Mouse (Mus musculus): ENCODE data around the gene Nup50. TPM values are rescaled to one million over a fixed set of nuclear protein-coding genes. Genes with fewer than 3 reads are reported as not detected.
A peak's percentile ranks its signal among the peaks of the same experiment; 100 is the strongest.

Gene Nup50
- total RNA-seq, 2 experiments from 2014 or later, result 32.0 to 33.2 TPM

DNA sequence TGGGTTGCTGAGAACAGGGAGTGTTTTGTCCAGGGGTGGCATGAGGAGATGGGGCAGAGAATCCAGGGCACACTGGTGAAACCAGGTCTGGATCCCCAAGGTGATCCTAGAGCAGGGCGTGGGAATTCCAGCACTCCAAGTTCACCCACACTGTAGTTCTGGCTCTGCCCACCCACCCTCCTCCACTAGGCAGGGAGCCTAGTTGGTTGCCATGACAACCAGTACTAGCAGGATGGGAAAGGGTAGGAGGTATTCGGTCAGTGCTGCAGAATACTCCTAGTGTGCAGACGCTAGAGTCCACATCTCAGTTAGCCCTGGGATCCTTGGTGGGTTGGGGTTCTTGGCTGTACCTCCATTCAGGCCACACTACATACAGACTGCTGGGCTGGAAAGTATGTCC, 34.6 kb downstream of the Nup50 start:
- intact Hi-C loops (cut with DNase I), result no loop called here

GRCm38 (mm10) chr15:84958331-84958730, 35.1 kb downstream of the Nup50 start:
- peak overlapping the region; percentile 11; the same call in 1 of the 2 replicates for H3K4me3 ChIP-seq
- TF ChIP-seq CTCF (IDR thresholded peaks at IDR 0.05), result no peak

More for the DNA sequence above, 34.6 kb downstream of the Nup50 start:
- peak overlapping the region; percentile 11; the same call in 1 of the 2 replicates for H3K4me3 ChIP-seq
- H3K27ac ChIP-seq, result peak overlapping the region; percentile 86
- TF ChIP-seq CTCF (IDR thresholded peaks at IDR 0.05), result no peak
- DNase-seq (ENCODE audit: extremely low spot score in 1 of 2, low spot score in 2 of 2), result peak; percentile 64 to 65

DNA sequence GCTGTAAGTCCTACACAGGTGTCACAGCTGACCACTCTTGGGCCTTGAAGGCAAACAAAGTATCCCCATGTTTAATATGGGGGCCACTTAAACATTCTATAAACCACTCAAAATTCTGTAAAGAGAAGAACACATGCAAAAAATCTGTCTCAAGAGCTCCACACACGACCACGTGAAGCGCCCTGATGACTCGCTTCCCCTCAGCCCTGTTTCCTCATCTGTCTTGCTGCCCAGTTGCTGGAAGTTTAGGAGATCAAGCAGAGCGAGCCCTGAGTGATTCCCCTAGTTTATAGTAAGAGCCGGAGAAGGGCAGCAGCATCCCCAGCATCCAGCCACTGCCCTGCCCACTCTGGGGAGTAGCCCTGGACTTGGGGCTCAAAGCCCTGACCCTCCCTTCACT, 36.7 kb downstream of the Nup50 start:
- no peak for TF ChIP-seq CTCF (IDR thresholded peaks at IDR 0.05)
- intact Hi-C loops (cut with DNase I), result loop anchor here (2.0 kb wide), 1 partner anchor 27 kb away; no protein-coding TSS in a partner anchor
- peak overlapping the region; percentile 46 for H3K4me3 ChIP-seq
- H3K27ac ChIP-seq, result peak overlapping the region; percentile 6; the same call in 1 of the 2 replicates
- no peak for DNase-seq (ENCODE audit: extremely low spot score in 1 of 2, low spot score in 2 of 2)

More at GRCm38 (mm10) chr15:84958331-84958730, 35.1 kb downstream of the Nup50 start:
- H3K27ac ChIP-seq, result peak overlapping the region; percentile 86
- intact Hi-C loops (cut with DNase I), result no loop called here
- DNase-seq (ENCODE audit: extremely low spot score in 1 of 2, low spot score in 2 of 2), result no peak

- peak; percentile 72 to 77 for DNase-seq (ENCODE audit: extremely low spot score in 1 of 2, low spot score in 2 of 2)
- Histone ChIP-seq H3K27ac (peak overlapping the region; percentile 92), H3K4me3 (peak overlapping the region; percentile 46)
- intact Hi-C loops (cut with DNase I), result loop anchor here (2.0 kb wide), 1 partner anchor 26 kb away; no protein-coding TSS in a partner anchor
- peak; percentile 50 for TF ChIP-seq CTCF (IDR thresholded peaks at IDR 0.05)
Observed at GRCm38 (mm10) chr15:84960692-84961091, 37.5 kb downstream of the Nup50 start.

DNA sequence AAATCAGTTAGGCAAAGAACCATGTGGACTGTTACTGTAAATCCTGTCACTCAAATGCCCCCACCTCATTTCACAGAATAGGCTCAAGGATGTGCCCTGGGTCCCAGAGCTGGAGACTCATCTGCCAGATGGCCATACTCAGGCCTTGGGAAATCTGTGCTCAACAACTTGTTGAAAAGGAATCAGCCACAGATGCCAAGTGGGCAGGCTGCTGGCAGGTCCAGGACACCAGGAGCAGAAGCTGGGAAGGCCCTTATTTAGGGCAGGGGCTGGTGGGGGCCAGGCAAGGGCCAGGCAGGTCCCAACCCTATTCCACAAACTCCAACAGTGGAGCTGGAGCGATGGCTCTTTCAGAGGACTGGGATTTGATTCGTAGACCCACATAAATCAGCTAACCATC, 39.3 kb downstream of the Nup50 start:
- no peak overlapping the region for H3K27ac ChIP-seq
- H3K4me3 ChIP-seq, result no peak overlapping the region
- TF ChIP-seq CTCF (IDR thresholded peaks at IDR 0.05), result no peak
- intact Hi-C loops (cut with DNase I), result no loop called here
- no peak for DNase-seq (ENCODE audit: extremely low spot score in 1 of 2, low spot score in 2 of 2)

DNA sequence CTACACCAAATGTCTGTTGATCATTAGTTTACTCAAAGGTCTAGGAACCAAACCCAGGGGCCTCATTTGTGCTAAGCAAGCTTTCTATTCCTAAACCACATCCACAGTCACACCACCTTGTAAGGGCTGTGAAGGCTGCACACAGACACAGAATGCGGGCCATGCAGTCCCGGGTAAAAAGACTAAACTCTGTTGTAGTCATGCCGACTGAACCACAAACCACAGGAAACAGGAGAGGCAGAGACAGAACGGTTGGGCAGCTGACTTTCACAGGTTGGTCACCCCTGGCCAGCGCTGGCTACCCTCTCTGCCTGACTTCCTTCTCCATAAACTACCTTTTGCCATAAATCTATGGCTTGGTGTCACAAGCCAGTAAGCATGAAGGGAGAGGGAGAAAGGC, 41.6 kb downstream of the Nup50 start:
- TF ChIP-seq CTCF (IDR thresholded peaks at IDR 0.05), result no peak
- no peak for DNase-seq (ENCODE audit: extremely low spot score in 1 of 2, low spot score in 2 of 2)
- Histone ChIP-seq H3K27ac (no peak overlapping the region), H3K4me3 (no peak overlapping the region)
- intact Hi-C loops (cut with DNase I), result no loop called here

DNA sequence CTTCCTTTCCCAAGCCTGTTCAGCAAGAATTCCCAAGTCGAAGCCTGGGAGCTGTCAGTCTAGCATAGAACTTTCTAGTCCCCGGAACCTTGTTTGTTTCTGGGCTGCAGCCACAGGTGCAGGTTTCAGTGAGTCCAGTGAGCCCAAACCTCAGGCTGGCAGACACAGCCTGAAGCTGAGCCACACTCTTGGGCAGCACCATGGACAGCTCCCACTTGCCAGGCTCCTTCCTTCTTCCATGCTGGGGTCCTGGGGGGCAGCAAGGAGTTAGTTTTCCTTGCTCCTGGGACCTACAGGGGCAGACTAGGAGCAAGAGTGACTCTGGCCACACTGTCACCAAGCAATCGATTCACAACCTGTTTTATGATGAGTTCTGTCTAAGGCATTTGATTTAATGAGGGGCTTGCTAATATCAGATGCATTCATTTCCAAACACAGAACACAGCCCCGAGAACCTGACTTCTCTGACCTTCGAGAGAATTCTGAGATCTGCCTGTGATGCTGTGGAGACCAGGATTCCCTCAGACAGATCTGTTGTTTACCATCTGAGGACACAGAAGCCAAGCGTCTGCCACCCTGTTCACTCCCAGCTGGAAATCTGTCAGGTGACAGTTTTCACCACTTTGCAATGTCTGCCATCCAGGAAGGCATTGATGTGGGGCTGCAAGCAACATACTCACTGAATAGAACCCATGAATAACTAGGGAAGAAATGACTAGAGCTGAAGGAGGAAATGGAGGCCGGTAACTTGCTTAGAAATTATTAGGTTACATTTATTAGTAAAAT, 42.6 kb downstream of the Nup50 start:
- DNase-seq (ENCODE audit: extremely low spot score in 1 of 2, low spot score in 2 of 2), result no peak
- TF ChIP-seq CTCF (IDR thresholded peaks at IDR 0.05), result no peak
- H3K4me3 ChIP-seq, result no peak overlapping the region
- intact Hi-C loops (cut with DNase I), result no loop called here
- no peak overlapping the region for H3K27ac ChIP-seq

- no peak for TF ChIP-seq CTCF (IDR thresholded peaks at IDR 0.05)
- Histone ChIP-seq H3K4me3 (no peak overlapping the region), H3K27ac (no peak overlapping the region)
- DNase-seq (ENCODE audit: extremely low spot score in 1 of 2, low spot score in 2 of 2), result no peak
- intact Hi-C loops (cut with DNase I), result loop anchor here (1.0 kb wide), 1 partner anchor 11 kb away; no protein-coding TSS in a partner anchor
Observed at GRCm38 (mm10) chr15:84968534-84968933, 45.3 kb downstream of the Nup50 start.

- peak overlapping the region; percentile 50 for H3K27ac ChIP-seq
- H3K4me3 ChIP-seq, result no peak overlapping the region
- peak; percentile 42 for TF ChIP-seq CTCF (IDR thresholded peaks at IDR 0.05)
- intact Hi-C loops (cut with DNase I), result no loop called here
- DNase-seq (ENCODE audit: extremely low spot score in 1 of 2, low spot score in 2 of 2), result no peak
Observed at GRCm38 (mm10) chr15:84972860-84973543, 49.8 kb downstream of the Nup50 start.

DNA sequence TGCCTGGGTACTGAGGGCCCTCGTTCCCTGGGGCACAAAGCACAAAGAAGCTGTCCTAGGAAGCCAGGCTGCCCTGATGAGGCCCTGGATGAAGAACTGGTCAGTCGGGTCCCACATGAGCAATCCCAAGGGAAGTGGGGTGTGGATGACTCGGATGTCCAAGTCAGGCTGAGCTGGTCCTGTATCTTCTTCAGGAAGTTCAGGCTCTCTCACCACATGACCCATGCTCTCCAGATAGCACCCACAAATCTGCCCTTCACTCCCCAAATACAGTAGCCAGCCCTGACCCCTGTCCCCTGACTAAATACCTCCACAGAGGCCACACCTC, 50.3 kb downstream of the Nup50 start:
- intact Hi-C loops (cut with DNase I), result no loop called here
- Histone ChIP-seq H3K27ac (peak overlapping the region; percentile 79), H3K4me3 (no peak overlapping the region)
- TF ChIP-seq CTCF (IDR thresholded peaks at IDR 0.05), result no peak
- no peak for DNase-seq (ENCODE audit: extremely low spot score in 1 of 2, low spot score in 2 of 2)

DNA sequence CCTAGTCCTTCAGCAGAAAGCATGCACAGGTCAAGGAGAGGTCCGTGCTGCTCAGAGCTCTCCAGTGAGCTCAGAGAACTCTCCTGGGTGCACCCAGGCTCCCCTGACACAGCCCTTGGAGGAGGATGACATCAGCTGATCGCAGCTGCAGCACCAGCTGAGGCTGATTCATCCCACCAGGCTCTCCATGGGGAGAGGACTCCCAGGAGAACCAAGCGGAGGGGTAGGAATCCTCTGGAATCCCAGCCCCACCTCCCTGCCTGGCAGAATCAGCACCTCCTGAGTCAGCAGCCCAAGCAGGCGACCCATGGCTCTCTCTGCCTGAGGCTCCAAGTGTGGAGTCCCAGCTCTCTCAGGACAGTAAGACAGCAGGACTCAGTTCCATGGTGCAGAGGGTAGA, 52.5 kb downstream of the Nup50 start:
- peak; percentile 71 to 79 for DNase-seq (ENCODE audit: extremely low spot score in 1 of 2, low spot score in 2 of 2)
- no peak for TF ChIP-seq CTCF (IDR thresholded peaks at IDR 0.05)

DNA sequence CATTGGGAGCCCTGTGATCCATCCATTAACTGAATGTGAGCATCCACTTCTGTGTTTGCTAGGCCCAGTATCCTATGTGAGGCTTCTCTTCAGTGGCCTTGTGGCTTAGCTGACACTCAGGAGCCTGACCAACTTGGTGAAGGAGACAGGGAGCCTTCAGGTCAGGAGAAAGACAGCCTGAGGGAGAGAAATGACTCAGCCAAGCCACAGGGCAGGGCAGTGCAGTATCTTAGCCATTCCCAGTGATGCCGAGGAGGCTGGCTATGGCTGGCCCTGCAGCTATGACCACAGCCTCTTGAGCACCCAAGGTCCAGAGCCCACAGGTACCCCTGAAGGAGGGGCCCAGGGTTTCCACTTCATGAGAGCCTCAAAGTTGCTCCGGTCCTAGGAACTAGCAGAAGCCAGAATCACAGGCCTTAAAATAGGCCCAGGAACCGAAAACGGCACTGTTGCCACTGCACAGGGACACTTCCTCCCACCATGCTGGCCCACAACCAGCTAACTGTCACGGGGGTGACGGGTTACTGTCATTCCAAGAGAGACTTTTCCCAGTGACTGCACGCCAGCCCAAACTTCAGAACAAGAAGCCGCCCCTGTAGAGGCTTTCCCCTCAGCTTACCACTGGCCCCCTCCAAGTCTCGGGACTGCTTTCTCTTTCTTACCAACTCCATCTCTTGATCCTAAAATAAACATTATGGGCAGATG, 58.5 kb downstream of the Nup50 start:
- no peak for TF ChIP-seq CTCF (IDR thresholded peaks at IDR 0.05)
- no peak for DNase-seq (ENCODE audit: extremely low spot score in 1 of 2, low spot score in 2 of 2)
- H3K27ac ChIP-seq, result peak overlapping the region; percentile 56
- no peak overlapping the region for H3K4me3 ChIP-seq
- intact Hi-C loops (cut with DNase I), result no loop called here

More for the DNA sequence above, 52.5 kb downstream of the Nup50 start:
- intact Hi-C loops (cut with DNase I), result no loop called here
- H3K27ac ChIP-seq, result peak overlapping the region; percentile 79
- no peak overlapping the region for H3K4me3 ChIP-seq
